Mouse (Mus musculus) B cell, adult 62 days (primary cell): ENCODE results near the gene Zfp992. TPM values are rescaled to one million over a fixed set of nuclear protein-coding genes. Genes with fewer than 3 reads are reported as not detected.

Experiments used
- total RNA-seq: library from RNA; stranded (reverse); gene quantifications from 4 replicates; pipeline ENCODE4 v1.2.4, GENCODE M21; 2023

The Zfp992 gene
- 4.8 to 6.8 TPM (median 5.9 TPM) in 4 replicates for total RNA-seq

DNA sequence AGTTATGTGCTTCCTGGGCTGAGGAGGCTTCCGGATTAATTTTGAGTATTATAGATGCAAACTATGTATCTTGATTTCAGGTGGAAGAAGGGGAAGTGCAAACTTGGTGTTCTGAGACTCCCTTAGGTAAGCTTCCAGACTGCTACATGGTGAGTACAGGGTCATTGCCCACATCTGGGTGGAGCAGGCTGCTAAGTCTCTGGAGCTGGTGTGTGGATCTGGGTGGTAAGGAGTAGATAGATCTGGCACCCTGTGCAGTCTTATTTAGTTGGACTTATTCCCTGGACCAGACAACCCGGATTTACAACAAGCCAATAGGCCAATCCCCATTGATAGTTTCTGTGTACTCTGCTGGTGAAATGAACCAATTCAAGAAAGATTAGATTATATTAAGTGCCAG, at the start of gene Zfp992:
Gene Zfp992 (plus strand): TSS at position 74 of the 400 bp plus-strand sequence.

DNA sequence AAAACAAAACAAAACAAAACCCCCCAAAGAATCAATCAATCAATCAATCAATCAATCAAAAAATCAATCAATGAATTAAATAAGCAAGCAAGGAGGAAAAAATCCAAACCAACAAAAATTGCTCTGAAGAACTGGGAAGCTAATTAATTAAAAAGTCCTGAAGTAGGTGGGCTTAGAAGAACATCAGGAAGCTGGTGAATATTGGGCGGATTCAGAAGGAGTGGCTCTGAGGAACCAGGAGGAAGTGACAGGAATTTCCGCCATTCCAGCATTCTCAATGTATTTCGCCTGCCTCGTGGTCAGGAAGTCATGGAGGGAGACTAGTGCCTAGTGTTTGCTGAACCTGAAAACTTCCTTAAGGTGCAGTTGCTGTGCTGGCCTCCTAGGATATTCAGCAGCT, 52.9 kb downstream of the Zfp992 start, which contains the start of gene Zfp981:
Gene Zfp981 (plus strand): TSS at position 301 of the 400 bp plus-strand sequence.

Other genes with a start within 250 kb of the Zfp992 start
- gene Zfp981, start 53.0 kb downstream of the Zfp992 start, total RNA-seq = 0.52 to 2.9 TPM (median 2.4 TPM) in 4 replicates
- 3.2 to 5.5 TPM (median 3.9 TPM) in 4 replicates for gene Zfp993, start 161.9 kb downstream of the Zfp992 start, total RNA-seq